Mouse (Mus musculus): ENCODE measurements around the gene Grm4. TPM values are rescaled to one million over a fixed set of nuclear protein-coding genes. Genes with fewer than 3 reads are reported as not detected.

Gene Grm4
- polyA plus RNA-seq, 1 experiment from 2014 or later = 10.0 TPM

DNA sequence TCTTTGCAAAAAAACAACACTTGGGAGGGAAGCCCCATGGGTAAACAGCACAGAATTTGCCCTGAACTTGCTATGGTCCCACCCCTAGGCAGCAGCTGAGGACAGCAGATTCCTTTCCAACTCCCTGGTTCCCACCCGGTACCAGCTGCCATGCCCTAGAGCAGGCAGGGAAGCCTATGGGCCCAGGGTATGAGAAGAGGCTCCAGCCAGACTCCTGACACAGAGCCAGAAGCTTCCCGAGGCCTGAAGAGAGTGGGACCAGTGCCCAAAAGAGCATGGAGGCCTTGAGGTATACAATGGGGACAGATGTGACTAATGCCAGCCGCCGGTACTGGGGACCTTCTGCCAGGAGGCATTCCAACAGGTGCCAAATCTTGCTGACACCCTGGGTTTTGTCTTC lies 114.2 kb downstream of the Grm4 start:
- peak; percentile 84 for ATAC-seq
- Histone ChIP-seq H3K4me1 (ENCODE audit: control insufficient read depth, insufficient read depth, low read depth, low read length) (peaks cover 9% of the 10 kb centered on the region), H3K9me3 (ENCODE audit: control insufficient read depth, low read length) (no peaks in the 10 kb centered on the region), H3K4me3 (ENCODE audit: low read length) (no peak overlapping the region), H3K4me2 (ENCODE audit: low read length) (no peak overlapping the region), H3K9ac (ENCODE audit: low read depth, low read length) (no peak overlapping the region), H3K27me3 (replicated peaks; ENCODE audit: control insufficient read depth, insufficient read depth, low read length) (no peaks in the 10 kb centered on the region), H3K36me3 (ENCODE audit: control insufficient read depth, insufficient read depth, low read length) (no peaks in the 10 kb centered on the region), H3K27ac (ENCODE audit: low read depth, low read length) (no peak overlapping the region)
- WGBS = 63% methylated on average over 4 of the region's 4 CpGs

DNA sequence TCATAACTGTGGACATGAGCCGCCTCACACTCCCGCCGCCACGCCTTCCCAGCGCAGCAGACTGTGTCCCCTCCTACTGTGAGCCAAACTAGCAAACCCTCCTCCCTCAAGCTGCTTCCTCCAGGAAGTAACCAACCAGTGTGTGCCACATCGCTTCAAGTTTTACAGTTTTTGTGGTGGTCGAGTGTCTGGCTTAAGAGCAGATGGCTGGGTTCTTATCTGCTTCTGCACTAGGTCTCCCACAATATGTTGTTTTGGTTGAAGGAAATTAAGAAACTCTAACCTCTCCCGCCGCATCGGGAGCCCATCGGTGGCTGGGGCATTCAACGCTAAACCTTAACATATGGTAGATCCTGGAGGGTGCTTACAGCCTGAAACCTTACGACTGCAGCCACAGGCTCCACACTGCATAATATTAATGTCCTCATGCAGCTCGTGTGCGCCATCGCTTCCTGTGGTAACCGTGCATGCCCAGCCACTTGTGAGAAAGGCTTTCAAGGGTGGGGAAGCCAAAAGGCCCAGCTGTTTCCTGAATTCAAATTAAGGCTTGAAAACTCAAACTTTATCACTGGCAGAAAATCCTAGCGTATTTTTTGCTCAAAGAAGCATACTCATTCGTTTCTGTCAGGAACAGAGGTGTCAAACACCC lies 115.7 kb downstream of the Grm4 start:
- ATAC-seq = no peak
- Histone ChIP-seq H3K9me3 (ENCODE audit: control insufficient read depth, low read length) (no peaks in the 10 kb centered on the region; the same call in 1 of the 2 replicates), H3K4me2 (ENCODE audit: low read length) (no peak overlapping the region), H3K27me3 (replicated peaks; ENCODE audit: control insufficient read depth, insufficient read depth, low read length) (no peaks in the 10 kb centered on the region), H3K27ac (ENCODE audit: low read depth, low read length) (no peak overlapping the region), H3K9ac (ENCODE audit: low read depth, low read length) (no peak overlapping the region), H3K4me1 (ENCODE audit: control insufficient read depth, insufficient read depth, low read depth, low read length) (peaks cover 9% of the 10 kb centered on the region), H3K4me3 (ENCODE audit: low read length) (no peak overlapping the region), H3K36me3 (ENCODE audit: control insufficient read depth, insufficient read depth, low read length) (no peaks in the 10 kb centered on the region)
- 83% methylated on average over 19 of the region's 19 CpGs for WGBS

DNA sequence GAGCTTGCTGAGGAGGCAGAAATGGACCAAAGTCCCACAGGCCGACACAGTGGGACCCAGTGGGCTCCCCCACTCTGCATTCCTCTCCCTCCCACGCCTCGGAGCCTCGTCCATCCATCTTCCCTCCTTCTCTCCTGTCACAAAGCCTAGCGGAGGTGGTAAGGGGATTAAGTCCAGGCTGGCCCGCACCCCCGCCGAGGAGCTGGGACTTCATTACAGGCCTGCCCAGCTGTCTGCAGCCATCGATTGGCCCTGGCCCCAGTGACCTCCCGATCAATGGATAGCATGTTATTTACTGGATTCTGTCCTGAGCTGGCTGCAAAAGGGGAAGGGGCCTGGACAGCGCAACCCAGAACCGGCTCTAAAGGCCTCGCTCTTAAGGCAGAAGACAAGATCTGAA lies 120.0 kb downstream of the Grm4 start:
- Histone ChIP-seq H3K9ac (ENCODE audit: low read depth, low read length) (no peak overlapping the region), H3K4me3 (ENCODE audit: low read length) (no peak overlapping the region), H3K27ac (ENCODE audit: low read depth, low read length) (no peak overlapping the region), H3K4me1 (ENCODE audit: control insufficient read depth, insufficient read depth, low read depth, low read length) (no peaks in the 10 kb centered on the region), H3K27me3 (replicated peaks; ENCODE audit: control insufficient read depth, insufficient read depth, low read length) (no peaks in the 10 kb centered on the region), H3K9me3 (ENCODE audit: control insufficient read depth, low read length) (no peaks in the 10 kb centered on the region; the same call in 1 of the 2 replicates), H3K36me3 (ENCODE audit: control insufficient read depth, insufficient read depth, low read length) (no peaks in the 10 kb centered on the region), H3K4me2 (ENCODE audit: low read length) (no peak overlapping the region)
- 14% methylated on average over 13 of the region's 13 CpGs for WGBS
- ATAC-seq = peak; percentile 51; the same call in 1 of the 2 replicates

DNA sequence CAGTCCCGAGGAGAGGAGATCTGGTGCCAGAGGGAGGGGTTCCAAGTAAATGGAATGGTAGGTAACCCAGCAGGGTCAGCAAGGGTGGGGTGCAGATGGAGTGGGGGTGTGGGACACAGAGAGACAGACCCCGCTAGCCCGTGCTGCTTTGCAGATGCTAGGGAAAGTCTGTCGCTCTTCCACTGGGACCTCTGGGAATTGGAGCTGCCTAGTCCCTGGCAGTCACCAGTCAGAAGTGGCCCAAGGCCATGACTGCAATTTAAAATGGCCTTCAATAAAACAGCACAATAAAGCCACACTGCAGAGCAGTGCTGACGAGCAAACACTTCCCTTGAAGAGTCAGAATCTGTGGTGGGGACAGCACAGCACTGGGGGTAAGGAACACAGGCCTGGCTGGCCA lies 127.3 kb downstream of the Grm4 start:
- peaks cover 10% of the 10 kb centered on the region for H3K4me1 ChIP-seq (ENCODE audit: control insufficient read depth, insufficient read depth, low read depth, low read length)
- H3K27ac ChIP-seq (ENCODE audit: low read depth, low read length) = no peak overlapping the region
- no peak overlapping the region for H3K4me2 ChIP-seq (ENCODE audit: low read length)
- H3K36me3 ChIP-seq (ENCODE audit: control insufficient read depth, insufficient read depth, low read length) = no peaks in the 10 kb centered on the region
- no peak overlapping the region for H3K9ac ChIP-seq (ENCODE audit: low read depth, low read length)
- WGBS = 53% methylated on average over 5 of the region's 5 CpGs
- H3K4me3 ChIP-seq (ENCODE audit: low read length) = no peak overlapping the region
- no peaks in the 10 kb centered on the region for H3K27me3 ChIP-seq (replicated peaks; ENCODE audit: control insufficient read depth, insufficient read depth, low read length)
- H3K9me3 ChIP-seq (ENCODE audit: control insufficient read depth, low read length) = no peaks in the 10 kb centered on the region
- ATAC-seq = 0 out of 2 replicates have a peak, but pooled peaks have one; percentile 7

DNA sequence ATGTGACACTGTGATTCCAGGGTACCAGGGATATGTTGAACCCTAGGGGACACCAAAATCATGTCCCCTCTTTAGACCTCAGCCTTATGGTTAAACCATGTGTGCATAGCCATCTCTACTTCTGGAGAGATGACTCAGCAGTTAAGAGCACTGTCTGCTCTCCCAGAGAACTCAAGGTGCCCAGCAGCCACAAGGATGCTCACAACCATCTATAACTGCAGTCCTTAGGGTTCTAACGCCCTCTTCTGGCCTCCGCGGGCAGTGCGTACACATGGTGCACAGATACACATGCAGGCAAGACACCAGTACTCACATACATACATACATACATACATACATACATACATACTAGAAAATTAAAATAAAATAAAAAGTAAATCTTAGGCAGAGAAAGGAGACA lies 127.8 kb downstream of the Grm4 start:
- H3K27me3 ChIP-seq (replicated peaks; ENCODE audit: control insufficient read depth, insufficient read depth, low read length) = no peaks in the 10 kb centered on the region
- WGBS = 87% methylated on average over 4 of the region's 4 CpGs
- no peaks in the 10 kb centered on the region for H3K36me3 ChIP-seq (ENCODE audit: control insufficient read depth, insufficient read depth, low read length)
- H3K4me1 ChIP-seq (ENCODE audit: control insufficient read depth, insufficient read depth, low read depth, low read length) = peaks cover 11% of the 10 kb centered on the region
- no peak overlapping the region for H3K4me2 ChIP-seq (ENCODE audit: low read length)
- ATAC-seq = no peak
- no peak overlapping the region for H3K9ac ChIP-seq (ENCODE audit: low read depth, low read length)
- no peaks in the 10 kb centered on the region for H3K9me3 ChIP-seq (ENCODE audit: control insufficient read depth, low read length)
- H3K27ac ChIP-seq (ENCODE audit: low read depth, low read length) = no peak overlapping the region
- no peak overlapping the region for H3K4me3 ChIP-seq (ENCODE audit: low read length)

DNA sequence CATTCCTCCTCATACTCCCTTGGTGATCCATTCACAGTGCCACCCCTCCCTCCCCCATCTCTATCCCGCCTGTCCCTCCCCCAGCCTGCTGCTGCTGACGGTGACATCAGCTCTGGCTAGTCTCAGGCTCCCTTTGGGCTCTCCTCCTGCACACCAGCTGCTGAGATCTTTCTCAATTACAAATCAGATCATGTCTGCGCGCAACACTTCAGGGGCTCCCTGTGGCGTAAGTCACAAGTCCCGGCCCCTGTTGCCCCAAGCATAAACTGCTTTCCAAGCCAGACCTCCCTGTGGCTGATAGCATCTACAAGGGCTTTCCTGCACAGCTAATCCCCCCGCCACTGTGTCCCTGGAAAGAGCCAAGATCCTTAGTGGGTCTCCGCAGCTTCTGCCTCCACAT lies 128.3 kb downstream of the Grm4 start:
- ATAC-seq = peak; percentile 27; the same call in 1 of the 2 replicates
- no peak overlapping the region for H3K4me2 ChIP-seq (ENCODE audit: low read length)
- 15% methylated on average over 8 of the region's 8 CpGs for WGBS
- peaks cover 11% of the 10 kb centered on the region for H3K4me1 ChIP-seq (ENCODE audit: control insufficient read depth, insufficient read depth, low read depth, low read length)
- no peak overlapping the region for H3K27ac ChIP-seq (ENCODE audit: low read depth, low read length)
- H3K36me3 ChIP-seq (ENCODE audit: control insufficient read depth, insufficient read depth, low read length) = no peaks in the 10 kb centered on the region
- no peak overlapping the region for H3K9ac ChIP-seq (ENCODE audit: low read depth, low read length)
- H3K9me3 ChIP-seq (ENCODE audit: control insufficient read depth, low read length) = no peaks in the 10 kb centered on the region
- no peak overlapping the region for H3K4me3 ChIP-seq (ENCODE audit: low read length)
- no peaks in the 10 kb centered on the region for H3K27me3 ChIP-seq (replicated peaks; ENCODE audit: control insufficient read depth, insufficient read depth, low read length)

DNA sequence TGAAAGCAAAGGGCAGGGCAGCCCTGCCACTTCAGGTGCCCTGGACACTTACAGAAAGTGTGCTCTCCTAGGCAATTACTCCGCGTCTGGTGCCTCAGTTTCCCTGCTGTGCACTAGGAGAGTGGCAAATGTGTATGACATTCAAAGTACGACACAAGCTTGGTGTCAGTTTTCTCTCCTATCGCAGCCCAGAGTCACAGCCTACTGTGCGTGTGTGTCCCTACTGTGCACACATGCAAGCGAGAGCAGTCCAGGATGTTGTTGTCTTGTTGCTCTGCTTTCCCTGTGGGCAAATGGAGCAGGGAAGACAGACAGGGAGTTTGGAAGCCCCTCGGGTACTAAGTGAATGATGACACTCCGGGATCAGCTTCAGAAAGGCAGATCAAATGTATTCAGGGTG lies 131.2 kb downstream of the Grm4 start:
- Histone ChIP-seq H3K27ac (ENCODE audit: low read depth, low read length) (no peak overlapping the region), H3K4me3 (ENCODE audit: low read length) (no peak overlapping the region), H3K4me2 (ENCODE audit: low read length) (no peak overlapping the region), H3K4me1 (ENCODE audit: control insufficient read depth, insufficient read depth, low read depth, low read length) (peaks cover 15% of the 10 kb centered on the region), H3K27me3 (replicated peaks; ENCODE audit: control insufficient read depth, insufficient read depth, low read length) (no peaks in the 10 kb centered on the region), H3K9me3 (ENCODE audit: control insufficient read depth, low read length) (no peaks in the 10 kb centered on the region), H3K9ac (ENCODE audit: low read depth, low read length) (no peak overlapping the region), H3K36me3 (ENCODE audit: control insufficient read depth, insufficient read depth, low read length) (no peaks in the 10 kb centered on the region)
- WGBS = 82% methylated on average over 8 of the region's 8 CpGs
- ATAC-seq = no peak

DNA sequence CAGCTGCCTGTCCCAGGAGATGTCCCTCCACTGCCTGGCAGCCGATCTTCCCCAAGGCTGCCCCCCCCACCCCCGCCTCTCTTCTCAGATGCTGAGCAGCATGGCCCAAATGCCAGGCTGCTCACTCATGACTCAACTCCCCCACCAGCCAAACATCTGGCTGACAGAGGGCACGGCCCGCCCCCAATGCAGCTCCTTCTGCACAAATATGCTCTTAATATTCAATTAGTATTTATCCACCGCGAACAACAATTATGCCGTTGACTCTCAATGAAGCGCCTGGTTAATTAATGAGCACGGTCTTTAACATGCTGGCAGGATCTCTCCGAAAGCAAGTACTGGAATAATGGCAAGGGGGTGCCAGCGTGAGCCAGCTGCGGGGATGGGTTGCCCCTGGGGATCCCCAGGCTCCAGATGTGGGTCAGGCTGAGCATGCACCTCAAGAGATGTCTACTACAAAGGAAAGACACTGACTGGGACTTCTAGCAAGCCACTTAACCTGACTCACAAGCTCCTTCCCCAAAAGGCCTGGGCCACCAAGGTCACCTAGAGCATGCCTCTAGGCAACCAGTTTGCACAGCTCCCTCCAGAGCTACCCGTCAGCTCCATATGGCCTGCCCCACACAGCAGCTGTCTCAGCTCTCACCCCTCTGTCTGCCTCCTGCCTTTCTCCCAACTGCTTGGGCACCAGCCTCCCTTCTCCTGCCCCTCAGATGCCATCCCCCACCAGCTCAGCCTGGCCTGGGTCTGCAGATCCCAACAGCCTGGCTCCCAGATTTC lies 131.8 kb downstream of the Grm4 start:
- no peaks in the 10 kb centered on the region for H3K27me3 ChIP-seq (replicated peaks; ENCODE audit: control insufficient read depth, insufficient read depth, low read length)
- no peaks in the 10 kb centered on the region for H3K36me3 ChIP-seq (ENCODE audit: control insufficient read depth, insufficient read depth, low read length)
- 28% methylated on average over 13 of the region's 13 CpGs for WGBS
- no peak overlapping the region for H3K4me3 ChIP-seq (ENCODE audit: low read length)
- H3K9me3 ChIP-seq (ENCODE audit: control insufficient read depth, low read length) = no peaks in the 10 kb centered on the region
- H3K27ac ChIP-seq (ENCODE audit: low read depth, low read length) = no peak overlapping the region; the same call in 1 of the 2 replicates
- H3K4me1 ChIP-seq (ENCODE audit: control insufficient read depth, insufficient read depth, low read depth, low read length) = peaks cover 15% of the 10 kb centered on the region
- no peak overlapping the region for H3K9ac ChIP-seq (ENCODE audit: low read depth, low read length)
- 0 out of 2 replicates have a peak, but pooled peaks have one; percentile 40 for ATAC-seq
- no peak overlapping the region for H3K4me2 ChIP-seq (ENCODE audit: low read length)

DNA sequence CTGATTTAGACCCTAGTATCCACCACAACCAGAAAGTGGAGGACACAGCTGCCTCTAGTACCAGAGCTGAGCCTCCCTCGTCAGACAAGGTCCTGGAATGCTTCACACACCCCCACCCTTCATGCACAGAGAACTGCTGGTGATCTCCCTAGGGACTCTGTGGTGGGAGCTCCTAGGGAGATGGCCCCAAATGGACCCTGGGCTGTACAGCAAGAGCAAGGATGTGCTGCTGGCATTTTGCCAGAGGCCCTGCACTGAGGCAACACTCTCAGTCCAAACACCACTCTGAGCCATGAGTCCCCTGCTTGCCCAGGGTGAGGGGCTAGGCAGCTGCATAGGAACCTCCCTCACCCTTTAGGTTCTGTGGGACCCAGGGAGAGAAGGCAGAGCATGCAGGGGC lies 134.8 kb downstream of the Grm4 start:
- no peaks in the 10 kb centered on the region; the same call in 1 of the 2 replicates for H3K9me3 ChIP-seq (ENCODE audit: control insufficient read depth, low read length)
- H3K4me1 ChIP-seq (ENCODE audit: control insufficient read depth, insufficient read depth, low read depth, low read length) = peaks cover 15% of the 10 kb centered on the region
- 42% methylated on average over 1 of the region's 1 CpGs for WGBS
- ATAC-seq = no peak
- no peak overlapping the region for H3K9ac ChIP-seq (ENCODE audit: low read depth, low read length)
- no peak overlapping the region for H3K4me2 ChIP-seq (ENCODE audit: low read length)
- H3K27ac ChIP-seq (ENCODE audit: low read depth, low read length) = no peak overlapping the region
- H3K27me3 ChIP-seq (replicated peaks; ENCODE audit: control insufficient read depth, insufficient read depth, low read length) = no peaks in the 10 kb centered on the region
- H3K4me3 ChIP-seq (ENCODE audit: low read length) = no peak overlapping the region
- H3K36me3 ChIP-seq (ENCODE audit: control insufficient read depth, insufficient read depth, low read length) = no peaks in the 10 kb centered on the region

Data from hindbrain, embryonic 16.5 days (tissue).